Mouse (Mus musculus) 3T3-L1 (cell line): ENCODE data around the gene Snph.
A peak's percentile ranks its signal among the peaks of the same experiment; 100 is the strongest.

Experiments
- DNase-seq: peaks from one replicate; pipeline ENCODE4 v3.0.0-alpha.2; 2015; ENCODE audit warnings: low read depth, low spot score

The Snph gene

GRCm38 (mm10) chr2:151543063-151543895 is 89.1 kb downstream of the Snph start:
- peak; percentile 77 for DNase-seq

- DNase-seq: peak; percentile 97
These were observed 89.9 kb downstream of the Snph start, which contains the start of gene Fkbp1a for GRCm38 (mm10) chr2:151542323-151543062. Gene Fkbp1a, plus strand, starts transcription at chr2:151542483.
